Mouse (Mus musculus) retina, adult 2 months (tissue): Measurements from ENCODE around the gene 1700042G07Rik.
"Not testable (repeated sequence)": the region's sequence is repeated elsewhere in the genome, so short reads cannot be mapped to it uniquely, and the experiment has no call there.

Source experiments
- DNase-seq: peaks from one replicate; pipeline ENCODE4 v3.0.0-alpha.2; 2012; ENCODE audit warnings: low read depth, low spot score

Gene 1700042G07Rik

GRCm38 (mm10) chr4:116208891-116209290 lies 35.7 kb downstream of the 1700042G07Rik start:
- no peak for DNase-seq

- no peak for DNase-seq
Measured at GRCm38 (mm10) chr4:116215895-116216605, 42.9 kb downstream of the 1700042G07Rik start.

- no peak for DNase-seq
Measured at GRCm38 (mm10) chr4:116217046-116217445, 43.9 kb downstream of the 1700042G07Rik start.

- DNase-seq, result not testable (repeated sequence)
Measured at GRCm38 (mm10) chr4:116217661-116218060, 44.5 kb downstream of the 1700042G07Rik start.

- DNase-seq, result no peak
Measured at GRCm38 (mm10) chr4:116219056-116219455, 45.9 kb downstream of the 1700042G07Rik start.

GRCm38 (mm10) chr4:116220071-116220650 lies 47.0 kb downstream of the 1700042G07Rik start:
- no peak for DNase-seq

GRCm38 (mm10) chr4:116220780-116221139 lies 47.6 kb downstream of the 1700042G07Rik start:
- no peak for DNase-seq

GRCm38 (mm10) chr4:116221140-116221851 lies 48.1 kb downstream of the 1700042G07Rik start, which contains the start of gene Pik3r3:
Gene Pik3r3, plus strand, starts transcription at chr4:116221618.
- peak; percentile 98 for DNase-seq

GRCm38 (mm10) chr4:116221996-116222842 lies 49.0 kb downstream of the 1700042G07Rik start:
- no peak for DNase-seq

- no peak for DNase-seq
Measured at GRCm38 (mm10) chr4:116222843-116223119, 49.6 kb downstream of the 1700042G07Rik start.
